Mouse (Mus musculus) forebrain, embryonic 15.5 days (tissue): ENCODE data around the gene Sync. TPM values are rescaled to one million over a fixed set of nuclear protein-coding genes. Genes with fewer than 3 reads are reported as not detected.

Experiments used
- ATAC-seq: fragments of 200-750 bp; cut with Nextera tagmentation; replicated peaks from 2 replicates; pipeline ENCODE4 v1.8.0; 2017; ENCODE audit warnings: mild to moderate bottlenecking, moderate TSS enrichment, moderate library complexity
- H3K27ac ChIP-seq: fragments of 300-500 bp; sonication (generic); replicated peaks from 2 replicates; pipeline ENCODE4 v1.5.1; 2015; ENCODE audit warnings: mild to moderate bottlenecking, inconsistent platforms
- H3K27me3 ChIP-seq: fragments of 300-500 bp; sonication (generic); 2 replicates; pipeline ENCODE4 v1.6.1; 2015; ENCODE audit warnings: inconsistent platforms
- H3K36me3 ChIP-seq: fragments of 300-500 bp; sonication (generic); 2 replicates; pipeline ENCODE4 v1.6.1; 2015; ENCODE audit warnings: mild to moderate bottlenecking, inconsistent platforms
- H3K4me1 ChIP-seq: fragments of 300-500 bp; sonication (generic); 2 replicates; pipeline ENCODE4 v1.6.1; 2015; ENCODE audit warnings: inconsistent platforms
- H3K4me2 ChIP-seq: fragments of 300-500 bp; sonication (generic); replicated peaks from 2 replicates; pipeline ENCODE4 v1.6.1; 2015; ENCODE audit warnings: mild to moderate bottlenecking, inconsistent platforms
- H3K4me3 ChIP-seq: fragments of 300-500 bp; sonication (generic); 2 replicates; pipeline ENCODE4 v1.5.1; 2015; ENCODE audit warnings: mild to moderate bottlenecking, inconsistent platforms
- H3K9ac ChIP-seq: fragments of 300-500 bp; sonication (generic); replicated peaks from 2 replicates; pipeline ENCODE4 v1.6.1; 2015; ENCODE audit warnings: mild to moderate bottlenecking, inconsistent platforms
- H3K9me3 ChIP-seq: fragments of 300-500 bp; sonication (generic); 2 replicates; pipeline ENCODE4 v1.6.1; 2016; ENCODE audit warnings: inconsistent platforms
- WGBS: fragments of 180-500 bp; shearing (Covaris S2); methylation state at CpG from one replicate; pipeline ENCODE4 v1.1.7; 2015; ENCODE audit warnings: mixed read lengths; 5-methylcytosine and 5-hydroxymethylcytosine counted together
- polyA plus RNA-seq: library from polyadenylated mRNA; unstranded; fragments of >200 nt; fragmentation: Nextera tagmentation; extraction: Ambion mirVana; gene quantifications from 2 replicates; pipeline ENCODE4 v1.2.1, GENCODE M21; 2015

Gene Sync
- polyA plus RNA-seq, 1 experiment from 2014 or later, result 0.36 TPM

- H3K9me3 ChIP-seq, result no peaks in the 10 kb centered on the region
- no peaks in the 10 kb centered on the region for H3K36me3 ChIP-seq
- ATAC-seq, result no peak
- 59% methylated on average over 5 of the region's 5 CpGs for WGBS
- H3K4me1 ChIP-seq, result no peaks in the 10 kb centered on the region
- H3K4me2 ChIP-seq, result no peak overlapping the region
- no peaks in the 10 kb centered on the region for H3K27me3 ChIP-seq
- no peak overlapping the region for H3K27ac ChIP-seq
- no peak overlapping the region for H3K4me3 ChIP-seq
- H3K9ac ChIP-seq, result no peak overlapping the region
These were observed 20.6 kb upstream of the Sync start for GRCm38 (mm10) chr4:129266821-129267220.

GRCm38 (mm10) chr4:129268698-129269097, 18.7 kb upstream of the Sync start:
- ATAC-seq, result no peak
- Histone ChIP-seq H3K36me3 (no peaks in the 10 kb centered on the region), H3K9ac (no peak overlapping the region), H3K9me3 (no peaks in the 10 kb centered on the region), H3K4me2 (no peak overlapping the region), H3K27ac (no peak overlapping the region), H3K27me3 (no peaks in the 10 kb centered on the region), H3K4me3 (no peak overlapping the region), H3K4me1 (peaks cover 7% of the 10 kb centered on the region)
- 46% methylated on average over 1 of the region's 1 CpGs for WGBS

GRCm38 (mm10) chr4:129271991-129272755, 15.2 kb upstream of the Sync start:
- Histone ChIP-seq H3K4me2 (no peak overlapping the region), H3K36me3 (no peaks in the 10 kb centered on the region), H3K4me3 (no peak overlapping the region), H3K27me3 (no peaks in the 10 kb centered on the region), H3K9me3 (no peaks in the 10 kb centered on the region), H3K4me1 (peaks cover 7% of the 10 kb centered on the region), H3K27ac (no peak overlapping the region), H3K9ac (no peak overlapping the region)
- ATAC-seq, result no peak
- WGBS, result 25% methylated on average over 15 of the region's 15 CpGs

- no peak for ATAC-seq
- H3K9me3 ChIP-seq, result no peaks in the 10 kb centered on the region
- H3K4me2 ChIP-seq, result no peak overlapping the region
- 35% methylated on average over 5 of the region's 5 CpGs for WGBS
- H3K4me3 ChIP-seq, result no peak overlapping the region
- H3K9ac ChIP-seq, result no peak overlapping the region
- peaks cover 7% of the 10 kb centered on the region for H3K4me1 ChIP-seq
- no peak overlapping the region for H3K27ac ChIP-seq
- no peaks in the 10 kb centered on the region for H3K36me3 ChIP-seq
- no peaks in the 10 kb centered on the region for H3K27me3 ChIP-seq
These were observed 14.7 kb upstream of the Sync start for GRCm38 (mm10) chr4:129272756-129273046.

GRCm38 (mm10) chr4:129276453-129276865, 11.0 kb upstream of the Sync start:
- no peak overlapping the region for H3K4me2 ChIP-seq
- ATAC-seq, result peak; percentile 48; the same call in 1 of the 2 replicates
- peaks cover 7% of the 10 kb centered on the region for H3K4me1 ChIP-seq
- no peak overlapping the region for H3K27ac ChIP-seq
- H3K36me3 ChIP-seq, result no peaks in the 10 kb centered on the region
- no peaks in the 10 kb centered on the region for H3K27me3 ChIP-seq
- H3K9me3 ChIP-seq, result no peaks in the 10 kb centered on the region
- H3K9ac ChIP-seq, result no peak overlapping the region
- no peak overlapping the region for H3K4me3 ChIP-seq
- WGBS, result 2% methylated on average over 18 of the region's 18 CpGs

GRCm38 (mm10) chr4:129282786-129283185, 4.6 kb upstream of the Sync start:
- no peaks in the 10 kb centered on the region for H3K9me3 ChIP-seq
- 82% methylated on average over 5 of the region's 5 CpGs for WGBS
- no peak for ATAC-seq
- H3K4me2 ChIP-seq, result no peak overlapping the region
- no peaks in the 10 kb centered on the region for H3K27me3 ChIP-seq
- no peak overlapping the region for H3K27ac ChIP-seq
- peaks cover 16% of the 10 kb centered on the region for H3K4me1 ChIP-seq
- no peak overlapping the region for H3K9ac ChIP-seq
- H3K4me3 ChIP-seq, result no peak overlapping the region
- no peaks in the 10 kb centered on the region for H3K36me3 ChIP-seq

GRCm38 (mm10) chr4:129283226-129283625, 4.2 kb upstream of the Sync start:
- Histone ChIP-seq H3K4me1 (peaks cover 17% of the 10 kb centered on the region), H3K4me3 (no peak overlapping the region), H3K9ac (no peak overlapping the region), H3K27ac (no peak overlapping the region), H3K9me3 (no peaks in the 10 kb centered on the region), H3K27me3 (no peaks in the 10 kb centered on the region), H3K36me3 (no peaks in the 10 kb centered on the region), H3K4me2 (no peak overlapping the region)
- ATAC-seq, result no peak
- WGBS, result 80% methylated on average over 5 of the region's 5 CpGs

GRCm38 (mm10) chr4:129284685-129285084, 2.7 kb upstream of the Sync start:
- Histone ChIP-seq H3K27ac (no peak overlapping the region), H3K4me2 (no peak overlapping the region), H3K4me1 (peaks cover 17% of the 10 kb centered on the region), H3K4me3 (no peak overlapping the region), H3K9me3 (no peaks in the 10 kb centered on the region), H3K27me3 (no peaks in the 10 kb centered on the region), H3K36me3 (no peaks in the 10 kb centered on the region), H3K9ac (no peak overlapping the region)
- ATAC-seq, result no peak
- 90% methylated on average over 2 of the region's 2 CpGs for WGBS

GRCm38 (mm10) chr4:129286001-129286682, 1.3 kb upstream of the Sync start:
- 0 out of 2 replicates have a peak overlapping the region, but pooled peaks have one; percentile 44 for H3K4me3 ChIP-seq
- peaks cover 17% of the 10 kb centered on the region for H3K4me1 ChIP-seq
- WGBS, result 58% methylated on average over 5 of the region's 5 CpGs
- no peaks in the 10 kb centered on the region for H3K27me3 ChIP-seq
- H3K27ac ChIP-seq, result no peak overlapping the region
- no peaks in the 10 kb centered on the region for H3K36me3 ChIP-seq
- ATAC-seq, result 0 out of 2 replicates have a peak, but pooled peaks have one; percentile 29
- H3K4me2 ChIP-seq, result peak overlapping the region; percentile 84
- no peak overlapping the region for H3K9ac ChIP-seq
- H3K9me3 ChIP-seq, result no peaks in the 10 kb centered on the region

- no peak for ATAC-seq
- WGBS, result 1% methylated on average over 27 of the region's 28 CpGs
These were observed 540 bp upstream of the Sync start for GRCm38 (mm10) chr4:129286683-129287471.

GRCm38 (mm10) chr4:129288067-129288466, 650 bp downstream of the Sync start:
- H3K4me1 ChIP-seq, result peaks cover 17% of the 10 kb centered on the region
- no peaks in the 10 kb centered on the region for H3K36me3 ChIP-seq
- no peaks in the 10 kb centered on the region for H3K27me3 ChIP-seq
- H3K9ac ChIP-seq, result no peak overlapping the region
- peak overlapping the region; percentile 84; the same call in 1 of the 2 replicates for H3K4me2 ChIP-seq
- H3K4me3 ChIP-seq, result no peak overlapping the region
- H3K27ac ChIP-seq, result no peak overlapping the region
- no peak for ATAC-seq
- 20% methylated on average over 3 of the region's 3 CpGs for WGBS
- no peaks in the 10 kb centered on the region for H3K9me3 ChIP-seq

More at GRCm38 (mm10) chr4:129286683-129287471, 540 bp upstream of the Sync start:
- H3K9me3 ChIP-seq, result no peaks in the 10 kb centered on the region
- no peaks in the 10 kb centered on the region for H3K36me3 ChIP-seq
- H3K9ac ChIP-seq, result peak overlapping the region; percentile 51
- H3K27me3 ChIP-seq, result no peaks in the 10 kb centered on the region
- H3K4me3 ChIP-seq, result peak overlapping the region; percentile 44
- peak overlapping the region; percentile 84 for H3K4me2 ChIP-seq
- H3K4me1 ChIP-seq, result peaks cover 17% of the 10 kb centered on the region
- H3K27ac ChIP-seq, result no peak overlapping the region

GRCm38 (mm10) chr4:129289671-129290070, 2.3 kb downstream of the Sync start:
- 91% methylated on average over 8 of the region's 8 CpGs for whole genome bisulfite sequencing
- Histone ChIP-seq H3K4me2 (no peak overlapping the region), H3K27me3 (no peaks in the 10 kb centered on the region), H3K9me3 (no peaks in the 10 kb centered on the region), H3K4me3 (no peak overlapping the region), H3K9ac (no peak overlapping the region), H3K4me1 (peaks cover 17% of the 10 kb centered on the region), H3K36me3 (no peaks in the 10 kb centered on the region), H3K27ac (no peak overlapping the region)
- no peak for ATAC-seq
